Mouse (Mus musculus): ENCODE results near the gene Zmiz1. TPM values are rescaled to one million over a fixed set of nuclear protein-coding genes. Genes with fewer than 3 reads are reported as not detected.
A peak's percentile ranks its signal among the peaks of the same experiment; 100 is the strongest.

The Zmiz1 gene
- polyA plus RNA-seq, 1 experiment, result 34.5 TPM

DNA sequence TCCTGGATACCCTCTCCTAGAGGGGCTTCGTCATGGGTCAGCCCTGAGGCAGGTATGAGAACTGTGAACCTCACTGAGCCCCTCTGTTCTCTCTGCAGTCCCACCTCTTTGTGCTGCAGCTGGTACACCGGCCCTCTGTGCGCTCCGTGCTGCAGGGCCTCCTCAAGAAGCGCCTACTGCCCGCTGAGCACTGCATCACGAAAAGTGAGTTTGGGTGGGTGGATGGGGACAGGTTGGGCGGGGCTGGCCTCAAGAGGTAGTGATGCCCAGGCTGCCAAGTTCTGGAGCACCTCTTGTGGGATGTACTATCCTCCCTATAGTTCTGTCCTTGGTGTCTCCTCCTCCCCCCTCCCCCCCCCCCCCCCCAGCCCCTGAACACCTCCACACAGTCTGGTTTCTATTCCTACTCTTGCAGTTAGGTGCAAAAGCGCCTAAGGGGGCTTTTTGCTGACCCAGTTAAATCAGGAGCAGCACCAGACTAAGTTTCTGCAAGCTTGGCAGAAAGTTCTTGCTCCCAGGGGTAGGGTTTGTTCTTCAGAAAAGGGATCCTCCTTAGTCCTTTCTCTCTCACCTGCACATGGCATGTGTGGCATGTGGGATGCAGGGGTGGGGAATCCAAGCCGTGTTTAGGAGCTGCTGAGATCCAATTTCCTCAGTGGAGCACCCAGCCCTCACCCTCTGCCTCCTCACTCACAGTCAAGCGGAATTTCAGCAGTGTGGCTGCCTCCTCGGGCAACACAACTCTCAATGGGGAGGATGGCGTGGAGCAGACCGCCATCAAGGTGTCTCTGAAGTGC is 195.6 kb downstream of the Zmiz1 start:
- no peak overlapping the region for H3K4me3 ChIP-seq
- no peaks in the 10 kb centered on the region for H3K27me3 ChIP-seq (ENCODE audit: control insufficient read depth, insufficient read depth, insufficient read length)
- no peak overlapping the region for H3K4me2 ChIP-seq (ENCODE audit: low read depth)
- H3K79me2 ChIP-seq (ENCODE audit: control insufficient read depth, insufficient read depth), result no peaks in the 10 kb centered on the region
- TF ChIP-seq REST (IDR thresholded peaks at IDR 0.05; ENCODE audit: insufficient read depth, insufficient read length) (no peak), POLR2AphosphoS2 (IDR thresholded peaks at IDR 0.05; ENCODE audit: insufficient read length, low read depth) (no peak), MYOD1 (IDR thresholded peaks at IDR 0.05; ENCODE audit: control insufficient read depth in 1 of 3, insufficient read length in 2 of 3, low read depth in 2 of 3) (no peak), MYOG (IDR thresholded peaks at IDR 0.05; ENCODE audit: control insufficient read depth in 1 of 3, insufficient read depth in 1 of 3, insufficient read length in 2 of 3, low read depth in 2 of 3) (no peak), SRF (IDR thresholded peaks at IDR 0.05; ENCODE audit: control insufficient read depth, insufficient read length, low read depth) (no peak), CEBPB (IDR thresholded peaks at IDR 0.05; ENCODE audit: insufficient read depth, poor library complexity, severe bottlenecking) (no peak), TCF3 (IDR thresholded peaks at IDR 0.05; ENCODE audit: insufficient read length, low read depth) (no peak), TCF12 (IDR thresholded peaks at IDR 0.05; ENCODE audit: insufficient read depth, poor library complexity, severe bottlenecking) (no peak), POLR2A (IDR thresholded peaks at IDR 0.05; ENCODE audit: insufficient read length, low read depth) (no peak), MAX (IDR thresholded peaks at IDR 0.05; ENCODE audit: low read depth) (no peak), USF1 (IDR thresholded peaks at IDR 0.05; ENCODE audit: low read depth) (no peak), E2F4 (IDR thresholded peaks at IDR 0.05; ENCODE audit: insufficient read depth) (no peak)
- H3ac ChIP-seq (ENCODE audit: control insufficient read depth, insufficient read length), result no peak overlapping the region
- peaks cover 45% of the 10 kb centered on the region for H3K36me3 ChIP-seq (ENCODE audit: control insufficient read depth, insufficient read depth)

GRCm38 (mm10) chr14:25660661-25661060 is 201.7 kb downstream of the Zmiz1 start:
- H3K79me2 ChIP-seq (ENCODE audit: control insufficient read depth, insufficient read depth), result no peaks in the 10 kb centered on the region
- H3K4me3 ChIP-seq, result no peak overlapping the region
- no peak for TF ChIP-seq TCF3 (IDR thresholded peaks at IDR 0.05; ENCODE audit: insufficient read length, low read depth)
- TF ChIP-seq TCF12 (IDR thresholded peaks at IDR 0.05; ENCODE audit: insufficient read depth, poor library complexity, severe bottlenecking), result no peak
- TF ChIP-seq SRF (IDR thresholded peaks at IDR 0.05; ENCODE audit: control insufficient read depth, insufficient read length, low read depth), result no peak
- TF ChIP-seq POLR2AphosphoS2 (IDR thresholded peaks at IDR 0.05; ENCODE audit: insufficient read length, low read depth), result peak; percentile 38
- TF ChIP-seq MYOG (IDR thresholded peaks at IDR 0.05; ENCODE audit: control insufficient read depth in 1 of 3, insufficient read depth in 1 of 3, insufficient read length in 2 of 3, low read depth in 2 of 3), result peak in 1 of 3 experiments; percentile 18
- peak; percentile 36 for TF ChIP-seq POLR2A (IDR thresholded peaks at IDR 0.05; ENCODE audit: insufficient read length, low read depth)
- no peak for TF ChIP-seq E2F4 (IDR thresholded peaks at IDR 0.05; ENCODE audit: insufficient read depth)
- TF ChIP-seq REST (IDR thresholded peaks at IDR 0.05; ENCODE audit: insufficient read depth, insufficient read length), result no peak
- TF ChIP-seq MAX (IDR thresholded peaks at IDR 0.05; ENCODE audit: low read depth), result no peak
- TF ChIP-seq USF1 (IDR thresholded peaks at IDR 0.05; ENCODE audit: low read depth), result no peak
- peak in 1 of 3 experiments; percentile 15 for TF ChIP-seq MYOD1 (IDR thresholded peaks at IDR 0.05; ENCODE audit: control insufficient read depth in 1 of 3, insufficient read length in 2 of 3, low read depth in 2 of 3)
- no peak for TF ChIP-seq CEBPB (IDR thresholded peaks at IDR 0.05; ENCODE audit: insufficient read depth, poor library complexity, severe bottlenecking)
- no peak overlapping the region for H3ac ChIP-seq (ENCODE audit: control insufficient read depth, insufficient read length)
- H3K36me3 ChIP-seq (ENCODE audit: control insufficient read depth, insufficient read depth), result peaks cover 42% of the 10 kb centered on the region
- no peak overlapping the region for H3K4me2 ChIP-seq (ENCODE audit: low read depth)
- H3K27me3 ChIP-seq (ENCODE audit: control insufficient read depth, insufficient read depth, insufficient read length), result no peaks in the 10 kb centered on the region

GRCm38 (mm10) chr14:25661185-25661920 is 202.4 kb downstream of the Zmiz1 start:
- Histone ChIP-seq H3K27me3 (ENCODE audit: control insufficient read depth, insufficient read depth, insufficient read length) (no peaks in the 10 kb centered on the region), H3K36me3 (ENCODE audit: control insufficient read depth, insufficient read depth) (peaks cover 45% of the 10 kb centered on the region), H3K4me3 (no peak overlapping the region), H3K79me2 (ENCODE audit: control insufficient read depth, insufficient read depth) (no peaks in the 10 kb centered on the region), H3K4me2 (ENCODE audit: low read depth) (no peak overlapping the region), H3ac (ENCODE audit: control insufficient read depth, insufficient read length) (no peak overlapping the region)
- TF ChIP-seq SRF (IDR thresholded peaks at IDR 0.05; ENCODE audit: control insufficient read depth, insufficient read length, low read depth), result no peak
- peak; percentile 14 for TF ChIP-seq POLR2AphosphoS2 (IDR thresholded peaks at IDR 0.05; ENCODE audit: insufficient read length, low read depth)
- no peak for TF ChIP-seq TCF12 (IDR thresholded peaks at IDR 0.05; ENCODE audit: insufficient read depth, poor library complexity, severe bottlenecking)
- TF ChIP-seq MAX (IDR thresholded peaks at IDR 0.05; ENCODE audit: low read depth), result no peak
- TF ChIP-seq CEBPB (IDR thresholded peaks at IDR 0.05; ENCODE audit: insufficient read depth, poor library complexity, severe bottlenecking), result no peak

- Histone ChIP-seq H3K4me3 (no peak overlapping the region), H3K79me2 (ENCODE audit: control insufficient read depth, insufficient read depth) (no peaks in the 10 kb centered on the region), H3ac (ENCODE audit: control insufficient read depth, insufficient read length) (no peak overlapping the region), H3K27me3 (ENCODE audit: control insufficient read depth, insufficient read depth, insufficient read length) (no peaks in the 10 kb centered on the region), H3K36me3 (ENCODE audit: control insufficient read depth, insufficient read depth) (peaks cover 46% of the 10 kb centered on the region), H3K4me2 (ENCODE audit: low read depth) (no peak overlapping the region)
- peak; percentile 17 for TF ChIP-seq POLR2AphosphoS2 (IDR thresholded peaks at IDR 0.05; ENCODE audit: insufficient read length, low read depth)
- TF ChIP-seq POLR2A (IDR thresholded peaks at IDR 0.05; ENCODE audit: insufficient read length, low read depth), result no peak
- no peak for TF ChIP-seq TCF3 (IDR thresholded peaks at IDR 0.05; ENCODE audit: insufficient read length, low read depth)
- TF ChIP-seq MAX (IDR thresholded peaks at IDR 0.05; ENCODE audit: low read depth), result no peak
Observed at GRCm38 (mm10) chr14:25663649-25664309, 204.8 kb downstream of the Zmiz1 start.
